Mouse (Mus musculus): ENCODE data around the gene Txlng. TPM values are rescaled to one million over a fixed set of nuclear protein-coding genes. Genes with fewer than 3 reads are reported as not detected.
"Not testable (repeated sequence)": the region's sequence is repeated elsewhere in the genome, so short reads cannot be mapped to it uniquely, and the experiment has no call there.

Gene Txlng
- polyA plus RNA-seq (2012; rRNA removed) = 2.9 and 3.5 TPM in 2 replicates

- WGBS = 19% methylated on average over 35 of the region's 37 CpGs
- DNase-seq (ENCODE audit: low read depth, low spot score) = peak; percentile 78
Observed at GRCm38 (mm10) chrX:162829203-162829708, at the start of gene Txlng. TSS of gene Txlng (minus strand) at chrX:162829454.

- DNase-seq (ENCODE audit: low read depth, low spot score) = no peak
- whole genome bisulfite sequencing = 86% methylated on average over 3 of the region's 3 CpGs
Observed at GRCm38 (mm10) chrX:162878236-162878635, 49.0 kb upstream of the Txlng start.

- 95% methylated on average over 2 of the region's 2 CpGs for WGBS
- DNase-seq (ENCODE audit: low read depth, low spot score) = no peak
Observed at GRCm38 (mm10) chrX:162873761-162874160, 44.5 kb upstream of the Txlng start.

GRCm38 (mm10) chrX:162871734-162872517 is 42.7 kb upstream of the Txlng start:
- DNase-seq (ENCODE audit: low read depth, low spot score) = no peak
- 23% methylated on average over 4 of the region's 4 CpGs for WGBS

- WGBS = 75% methylated on average over 3 of the region's 3 CpGs
- no peak for DNase-seq (ENCODE audit: low read depth, low spot score)
Observed at GRCm38 (mm10) chrX:162868294-162868965, 39.2 kb upstream of the Txlng start.

- WGBS = 85% methylated on average over 1 of the region's 1 CpGs
- no peak for DNase-seq (ENCODE audit: low read depth, low spot score)
Observed at GRCm38 (mm10) chrX:162848682-162849081, 19.4 kb upstream of the Txlng start.

- DNase-seq (ENCODE audit: low read depth, low spot score) = no peak
- WGBS = 79% methylated on average over 3 of the region's 3 CpGs
Observed at GRCm38 (mm10) chrX:162845531-162845930, 16.3 kb upstream of the Txlng start.

GRCm38 (mm10) chrX:162844447-162845100 is 15.3 kb upstream of the Txlng start:
- DNase-seq (ENCODE audit: low read depth, low spot score) = no peak
- WGBS = 63% methylated on average over 8 of the region's 8 CpGs

GRCm38 (mm10) chrX:162832101-162832500 is 2.8 kb upstream of the Txlng start:
- peak; percentile 14 for DNase-seq (ENCODE audit: low read depth, low spot score)
- WGBS = 31% methylated on average over 3 of the region's 3 CpGs

GRCm38 (mm10) chrX:162831542-162831941 is 2.3 kb upstream of the Txlng start:
- no peak for DNase-seq (ENCODE audit: low read depth, low spot score)
- WGBS = 67% methylated on average over 1 of the region's 1 CpGs

- WGBS = 18% methylated on average over 1 of the region's 1 CpGs
- no peak for DNase-seq (ENCODE audit: low read depth, low spot score)
Observed at GRCm38 (mm10) chrX:162831036-162831435, 1.8 kb upstream of the Txlng start.

GRCm38 (mm10) chrX:162830313-162830712 is 1.1 kb upstream of the Txlng start:
- 64% methylated on average over 2 of the region's 2 CpGs for WGBS

GRCm38 (mm10) chrX:162829741-162830140 is 487 bp upstream of the Txlng start:
- DNase-seq (ENCODE audit: low read depth, low spot score) = no peak
- 29% methylated on average over 5 of the region's 5 CpGs for WGBS

More at GRCm38 (mm10) chrX:162830313-162830712, 1.1 kb upstream of the Txlng start:
- DNase-seq (ENCODE audit: low read depth, low spot score) = not testable (repeated sequence)

GRCm38 (mm10) chrX:162828783-162829182 is 471 bp downstream of the Txlng start:
- WGBS = 16% methylated on average over 20 of the region's 20 CpGs
- DNase-seq (ENCODE audit: low read depth, low spot score) = no peak

- 34% methylated on average over 6 of the region's 6 CpGs for WGBS
- no peak for DNase-seq (ENCODE audit: low read depth, low spot score)
Observed at GRCm38 (mm10) chrX:162828016-162828415, 1.2 kb downstream of the Txlng start.

GRCm38 (mm10) chrX:162800371-162800770 is 28.9 kb downstream of the Txlng start:
- no peak for DNase-seq (ENCODE audit: low read depth, low spot score)

GRCm38 (mm10) chrX:162791392-162791791 is 37.9 kb downstream of the Txlng start:
- WGBS = 80% methylated on average over 5 of the region's 5 CpGs
- DNase-seq (ENCODE audit: low read depth, low spot score) = not testable (repeated sequence)

- 50% methylated on average over 1 of the region's 1 CpGs for WGBS
- no peak for DNase-seq (ENCODE audit: low read depth, low spot score)
Observed at GRCm38 (mm10) chrX:162788372-162788771, 40.9 kb downstream of the Txlng start.

GRCm38 (mm10) chrX:162770726-162771125 is 58.5 kb downstream of the Txlng start:
- no peak for DNase-seq (ENCODE audit: low read depth, low spot score)
- WGBS = 68% methylated on average over 1 of the region's 1 CpGs

GRCm38 (mm10) chrX:162761716-162762395 is 67.4 kb downstream of the Txlng start:
- WGBS = 22% methylated on average over 9 of the region's 9 CpGs
- DNase-seq (ENCODE audit: low read depth, low spot score) = no peak
